Mouse (Mus musculus) kidney, adult 2 months (tissue): ENCODE measurements at regions not wholly inside any gene's neighbourhood (a gene's known extent, or its start where the extent isn't known, plus 50 kb on each side); places are given as distances from the start of the nearest gene placed in this dataset.

ENCODE experiments used
- CTCF ChIP-seq: fragments of 200-500 bp; conservative IDR thresholded peaks from 2 replicates; pipeline ENCODE4 v1.5.1; 2011; ENCODE audit warnings: low read depth, mild to moderate bottlenecking, control low read depth, low read length, moderate library complexity, mixed read lengths; ENCODE audit not compliant: insufficient read depth, insufficient read length
- POLR2A ChIP-seq: fragments of 200-500 bp; IDR thresholded peaks from one replicate; pipeline ENCODE4 v1.6.1; 2011; ENCODE audit warnings: low read depth, low read length, control low read depth

DNA sequence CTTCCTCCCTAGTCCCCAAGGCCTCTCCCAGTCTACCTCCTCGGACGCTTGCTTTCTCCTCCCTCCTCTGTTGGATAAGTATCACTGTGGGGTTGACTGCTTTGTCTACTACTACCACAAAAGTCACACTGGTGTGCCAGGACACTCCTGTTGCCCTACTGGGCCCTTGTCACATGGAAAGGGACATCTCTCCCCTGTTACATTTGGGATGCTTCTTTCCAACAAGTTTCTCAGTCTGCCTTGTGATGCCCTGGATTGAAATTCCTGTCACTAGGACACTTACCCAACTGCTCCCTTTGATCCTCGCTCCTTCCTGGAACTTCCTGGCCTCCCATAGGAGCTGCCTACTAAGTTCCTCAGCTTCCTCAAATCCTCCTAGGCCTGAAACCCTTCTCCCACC lies 501.9 kb upstream of the Nox3 start:
- TF ChIP-seq CTCF (no peak), POLR2A (no peak)
